Mouse (Mus musculus) forebrain, postnatal 0 days (tissue): ENCODE measurements around the gene Mrpl37. TPM values are rescaled to one million over a fixed set of nuclear protein-coding genes. Genes with fewer than 3 reads are reported as not detected.

Source experiments
- ATAC-seq: fragments of 200-750 bp; cut with Nextera tagmentation; 2 replicates; pipeline ENCODE4 v1.8.0; 2017; ENCODE audit warnings: mild to moderate bottlenecking, moderate library complexity
- DNase-seq: peaks from one replicate; pipeline ENCODE4 v3.0.0-alpha.2; 2015
- H3K27ac ChIP-seq: fragments of 300-500 bp; sonication (generic); 2 replicates; pipeline ENCODE4 v1.5.1; 2014; ENCODE audit warnings: low read depth, mild to moderate bottlenecking, antibody characterized with exemption, low read length, moderate library complexity, mixed read lengths
- H3K27me3 ChIP-seq: fragments of 300-500 bp; sonication (generic); 2 replicates; pipeline ENCODE4 v1.6.1; 2014; ENCODE audit warnings: mild to moderate bottlenecking, low read length, mixed read lengths; ENCODE audit not compliant: insufficient read depth
- H3K36me3 ChIP-seq: fragments of 300-500 bp; sonication (generic); 2 replicates; pipeline ENCODE4 v1.6.1; 2014; ENCODE audit warnings: mild to moderate bottlenecking, moderate library complexity; ENCODE audit not compliant: insufficient read depth
- H3K4me1 ChIP-seq: fragments of 300-500 bp; sonication (generic); 2 replicates; pipeline ENCODE4 v1.6.1; 2014; ENCODE audit warnings: antibody characterized with exemption; ENCODE audit not compliant: insufficient read depth
- H3K4me2 ChIP-seq: fragments of 300-500 bp; sonication (generic); 2 replicates; pipeline ENCODE4 v1.6.1; 2014; ENCODE audit warnings: low read depth, mild to moderate bottlenecking, moderate library complexity
- H3K4me3 ChIP-seq: fragments of 300-500 bp; sonication (generic); 2 replicates; pipeline ENCODE4 v1.5.1; 2014; ENCODE audit warnings: low read depth, low read length, mixed read lengths
- H3K9ac ChIP-seq: fragments of 300-500 bp; sonication (generic); 2 replicates; pipeline ENCODE4 v1.6.1; 2014; ENCODE audit warnings: mild to moderate bottlenecking
- H3K9me3 ChIP-seq: fragments of 300-500 bp; sonication (generic); 2 replicates; pipeline ENCODE4 v1.6.1; 2016; ENCODE audit warnings: low read length
- CTCF ChIP-seq: sonication (generic); IDR thresholded peaks from 2 replicates; pipeline ENCODE4 v1.5.1; 2016; ENCODE audit warnings: antibody characterized with exemption, control low read depth, low read depth
- WGBS: fragments of 180-500 bp; shearing (Covaris S2); extraction: QIAGEN DNeasy Blood & Tissue Kit; methylation state at CpG from one replicate; pipeline ENCODE4 v1.1.7; 2014; 5-methylcytosine and 5-hydroxymethylcytosine counted together
- polyA plus RNA-seq: library from polyadenylated mRNA; unstranded; fragments of >200 nt; fragmentation: Nextera tagmentation; extraction: Ambion mirVana; gene quantifications from 2 replicates; pipeline ENCODE4 v1.2.1, GENCODE M21; 2015
- total RNA-seq: library from RNA; depleted of rRNA; stranded (reverse); fragments of >200 nt; gene quantifications from 2 replicates; pipeline ENCODE4 v1.2.3, GENCODE M21; 2014

Mrpl37 gene
- total and polyA plus RNA-seq, 2 experiments from 2014 or later, result 43.8 to 73.3 TPM

DNA sequence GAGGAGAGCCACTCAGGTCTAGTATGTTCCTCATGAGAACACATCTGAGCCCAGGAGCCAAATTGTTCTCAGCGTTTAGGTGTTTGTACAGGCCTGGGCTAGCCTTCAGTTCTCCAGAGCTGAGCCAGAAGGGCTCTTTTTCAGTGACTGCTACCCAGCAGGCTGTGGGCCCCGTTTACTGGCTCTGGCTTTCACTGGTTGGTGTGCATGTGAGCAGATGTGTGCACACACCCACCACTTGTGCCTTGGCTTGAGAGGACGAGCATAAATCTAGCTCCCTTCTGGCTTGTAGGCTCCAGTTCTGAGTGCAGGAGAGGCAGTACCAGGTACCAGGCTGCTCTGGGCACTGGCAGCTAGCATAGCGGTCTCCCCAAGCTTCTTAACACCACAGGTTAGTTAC is 28.4 kb downstream of the Mrpl37 start:
- Histone ChIP-seq H3K9ac (no peak overlapping the region), H3K4me1 (no peaks in the 10 kb centered on the region), H3K9me3 (no peaks in the 10 kb centered on the region), H3K4me2 (no peak overlapping the region), H3K4me3 (no peak overlapping the region), H3K27me3 (no peaks in the 10 kb centered on the region), H3K27ac (peak overlapping the region; percentile 54; the same call in 1 of the 2 replicates), H3K36me3 (peaks cover 48% of the 10 kb centered on the region)
- TF ChIP-seq CTCF, result no peak
- DNase-seq, result no peak
- no peak for ATAC-seq
- 82% methylated on average over 4 of the region's 4 CpGs for WGBS

DNA sequence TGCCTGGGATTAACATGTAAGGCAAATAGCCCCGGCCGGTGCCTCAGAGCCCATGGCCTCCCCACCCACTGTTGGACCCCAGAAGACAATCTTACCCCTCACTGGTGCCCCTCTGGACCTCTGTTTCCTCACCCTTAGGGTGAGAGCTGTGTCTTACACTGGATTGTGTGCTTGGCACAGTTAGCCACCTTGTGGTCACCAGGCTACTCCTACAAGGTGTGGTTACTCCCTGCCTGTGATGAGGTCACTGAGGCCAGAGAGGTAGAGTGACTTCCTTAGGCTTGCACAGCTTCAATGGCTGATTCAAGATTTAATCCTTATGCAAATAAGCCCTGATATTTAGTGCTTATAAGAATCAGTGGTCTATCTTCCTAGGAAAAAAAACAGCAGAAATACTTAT is 29.7 kb downstream of the Mrpl37 start:
- Histone ChIP-seq H3K9me3 (no peaks in the 10 kb centered on the region), H3K4me2 (no peak overlapping the region), H3K27me3 (no peaks in the 10 kb centered on the region), H3K36me3 (peaks cover 52% of the 10 kb centered on the region), H3K4me3 (no peak overlapping the region), H3K4me1 (no peaks in the 10 kb centered on the region), H3K9ac (no peak overlapping the region), H3K27ac (no peak overlapping the region)
- no peak for DNase-seq
- WGBS, result 97% methylated on average over 2 of the region's 2 CpGs
- ATAC-seq, result no peak
- TF ChIP-seq CTCF, result no peak

DNA sequence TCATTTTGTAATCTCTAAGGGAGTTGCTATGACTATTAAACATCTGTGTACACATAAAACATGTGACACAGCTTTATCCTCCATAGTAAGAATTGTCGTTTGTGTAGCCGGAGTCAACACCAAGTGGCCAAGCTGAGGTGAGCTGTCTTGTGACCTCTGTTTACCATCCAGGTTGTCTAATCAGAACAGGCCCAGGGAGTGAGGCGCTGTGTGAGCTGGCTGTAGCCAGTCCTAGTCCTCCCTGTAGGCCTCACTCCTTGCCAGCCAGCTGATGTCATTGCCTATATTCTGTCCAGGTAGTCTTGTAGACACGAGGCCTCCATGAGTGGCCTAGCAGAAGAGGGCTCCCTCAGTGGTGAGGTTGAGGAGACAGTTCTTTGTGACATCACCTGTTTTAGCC is 31.0 kb downstream of the Mrpl37 start:
- no peaks in the 10 kb centered on the region for H3K4me1 ChIP-seq
- no peak overlapping the region for H3K4me3 ChIP-seq
- peaks cover 49% of the 10 kb centered on the region for H3K36me3 ChIP-seq

DNA sequence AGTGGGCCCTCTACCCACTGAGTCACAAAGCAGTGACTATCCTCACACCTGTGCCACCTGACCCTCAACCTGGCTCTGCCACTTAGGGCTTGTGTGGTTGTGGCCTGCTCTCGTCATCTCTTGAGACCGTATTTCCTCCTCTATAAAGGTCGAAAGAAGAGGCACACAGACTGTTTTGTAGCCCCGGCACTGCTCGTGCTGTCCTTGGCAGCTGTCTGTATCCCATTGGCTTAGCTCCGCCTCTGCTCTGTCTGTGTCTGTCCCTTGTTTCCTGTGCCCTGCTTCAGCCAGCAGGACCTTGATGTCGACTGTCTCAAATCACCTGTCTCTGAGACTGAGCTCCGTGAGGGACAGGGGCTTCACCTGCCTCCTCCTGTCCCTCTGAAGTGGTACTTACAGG is 40.2 kb downstream of the Mrpl37 start:
- no peak for ATAC-seq
- H3K27ac ChIP-seq, result no peak overlapping the region
- WGBS, result 54% methylated on average over 8 of the region's 8 CpGs
- no peaks in the 10 kb centered on the region for H3K9me3 ChIP-seq
- H3K36me3 ChIP-seq, result peaks cover 13% of the 10 kb centered on the region; the same call in 1 of the 2 replicates
- H3K4me1 ChIP-seq, result no peaks in the 10 kb centered on the region
- no peak for TF ChIP-seq CTCF
- no peak for DNase-seq
- no peaks in the 10 kb centered on the region for H3K27me3 ChIP-seq
- H3K9ac ChIP-seq, result no peak overlapping the region
- no peak overlapping the region for H3K4me2 ChIP-seq
- no peak overlapping the region for H3K4me3 ChIP-seq

More for the DNA sequence above, 31.0 kb downstream of the Mrpl37 start:
- Histone ChIP-seq H3K27me3 (no peaks in the 10 kb centered on the region), H3K9ac (no peak overlapping the region), H3K27ac (no peak overlapping the region), H3K9me3 (no peaks in the 10 kb centered on the region), H3K4me2 (no peak overlapping the region)
- WGBS, result 93% methylated on average over 4 of the region's 4 CpGs
- TF ChIP-seq CTCF, result no peak
- no peak for ATAC-seq
- no peak for DNase-seq

DNA sequence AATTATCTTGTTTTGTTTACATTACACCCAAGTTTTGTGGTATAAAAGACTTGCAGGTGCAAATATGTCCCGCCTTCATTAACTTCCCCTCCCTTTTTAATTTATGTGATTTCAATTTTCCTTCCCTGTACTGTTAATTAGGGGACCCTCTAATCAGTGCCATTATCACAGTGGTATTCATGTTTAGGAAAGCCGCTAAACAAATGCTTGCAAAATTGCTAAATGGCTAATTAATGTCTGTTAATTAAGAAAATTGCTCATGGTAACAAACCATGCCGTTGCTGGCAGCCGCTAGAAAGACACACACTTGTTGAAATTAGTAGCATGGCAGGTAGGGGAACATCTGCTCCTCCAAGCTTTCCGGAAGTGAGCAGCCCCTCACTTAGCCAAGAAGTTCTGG is 41.3 kb downstream of the Mrpl37 start:
- H3K4me2 ChIP-seq, result no peak overlapping the region
- no peak overlapping the region for H3K9ac ChIP-seq
- no peaks in the 10 kb centered on the region for H3K4me1 ChIP-seq
- TF ChIP-seq CTCF, result no peak
- H3K36me3 ChIP-seq, result 0 out of 2 replicates have a peak, but pooled peaks cover 7% of the 10 kb centered on the region
- no peaks in the 10 kb centered on the region for H3K9me3 ChIP-seq
- WGBS, result 24% methylated on average over 5 of the region's 5 CpGs
- ATAC-seq (no peak; the same call in 1 of the 2 replicates), DNase-seq (no peak)
- H3K27ac ChIP-seq, result no peak overlapping the region
- no peak overlapping the region for H3K4me3 ChIP-seq
- no peaks in the 10 kb centered on the region for H3K27me3 ChIP-seq

DNA sequence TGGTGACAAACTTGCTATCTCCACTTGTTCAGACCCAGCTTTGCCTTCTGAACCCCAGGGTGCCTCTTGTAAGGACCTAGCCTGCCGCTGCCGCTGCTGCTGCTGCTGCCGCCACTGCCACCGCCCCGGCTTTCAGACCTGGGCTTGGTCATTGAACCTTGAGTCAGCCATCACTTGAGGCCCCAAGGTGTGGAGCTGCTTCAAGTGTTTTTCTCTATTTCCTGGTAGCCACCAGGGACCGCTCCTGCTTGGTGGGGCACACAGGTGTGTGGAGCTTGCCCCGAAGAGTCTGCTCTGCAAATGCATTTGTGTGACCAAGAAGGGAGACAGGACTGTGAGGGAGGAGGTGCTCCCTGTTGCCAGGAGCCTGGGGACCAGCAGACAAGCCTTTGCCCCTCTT is 41.8 kb downstream of the Mrpl37 start:
- DNase-seq, result no peak
- Histone ChIP-seq H3K27me3 (no peaks in the 10 kb centered on the region), H3K4me1 (no peaks in the 10 kb centered on the region), H3K27ac (no peak overlapping the region), H3K9ac (no peak overlapping the region), H3K4me2 (no peak overlapping the region), H3K36me3 (0 out of 2 replicates have a peak, but pooled peaks cover 7% of the 10 kb centered on the region), H3K4me3 (no peak overlapping the region), H3K9me3 (no peaks in the 10 kb centered on the region)
- no peak for TF ChIP-seq CTCF
- no peak for ATAC-seq
- WGBS, result 65% methylated on average over 7 of the region's 7 CpGs

DNA sequence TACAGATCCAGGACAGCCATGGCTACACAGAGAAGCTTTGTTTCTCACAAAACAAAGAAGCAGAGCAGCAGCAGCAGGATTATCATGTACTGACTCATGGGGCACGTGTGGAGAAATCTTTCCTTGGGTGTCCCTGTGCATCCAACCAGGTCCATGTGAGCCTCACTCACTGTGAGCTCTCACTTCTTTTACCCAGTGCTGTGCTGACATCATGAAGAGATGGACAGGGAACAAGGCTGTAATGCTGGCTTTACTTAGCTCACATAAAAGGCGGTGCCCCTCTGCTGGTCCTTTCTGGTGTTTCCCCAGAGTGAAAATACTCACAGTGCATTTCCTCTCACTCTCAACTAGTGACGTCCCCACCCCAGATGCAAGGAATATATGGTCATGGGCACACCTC is 45.2 kb downstream of the Mrpl37 start:
- H3K4me3 ChIP-seq, result no peak overlapping the region
- H3K27ac ChIP-seq, result no peak overlapping the region
- ATAC-seq (no peak), DNase-seq (no peak)
- no peaks in the 10 kb centered on the region for H3K9me3 ChIP-seq
- H3K27me3 ChIP-seq, result no peaks in the 10 kb centered on the region
- WGBS, result 68% methylated on average over 3 of the region's 3 CpGs
- H3K36me3 ChIP-seq, result no peaks in the 10 kb centered on the region
- no peak for TF ChIP-seq CTCF
- no peak overlapping the region for H3K4me2 ChIP-seq
- H3K9ac ChIP-seq, result no peak overlapping the region
- H3K4me1 ChIP-seq, result peaks cover 16% of the 10 kb centered on the region; the same call in 1 of the 2 replicates
